24 mouse cellular contexts compared by ENCODE assay signal in the genomic region with DNA sequence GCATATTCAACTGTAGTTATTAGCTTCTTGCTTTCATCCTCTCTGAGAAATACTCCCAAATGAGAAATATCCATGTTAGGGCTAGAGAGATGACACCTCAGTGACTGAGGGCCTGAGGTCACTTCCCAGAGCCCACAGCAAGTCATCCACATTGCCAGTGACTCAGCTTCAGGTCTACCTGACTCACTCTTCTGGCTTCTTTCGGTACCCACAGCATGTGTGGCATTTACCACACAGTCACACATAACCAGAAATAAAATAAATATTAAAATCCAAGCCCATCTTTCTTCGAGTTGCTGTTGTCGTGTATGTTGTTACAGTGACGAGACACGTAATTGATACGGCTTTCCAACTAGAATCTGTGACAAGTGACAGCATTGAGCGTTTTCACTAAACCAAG. TPM values are rescaled to one million over a fixed set of nuclear protein-coding genes. Genes with fewer than 3 reads are reported as not detected.
DNase-seq lines count a peak whose midpoint lies in the region; ATAC-seq and TF ChIP-seq lines count a peak whose summit lies in the region.
"Had no signal": no experiment of that assay in that cellular context is flagged by ENCODE, and none has a peak within 500 bp of the region (broad histone marks: within the 10 kb centered on the region; RNA-seq: fewer than 3 reads in every experiment).

No protein-coding gene starts in this region.

- H3K36me3 ChIP-seq in myocyte (ENCODE audit: control insufficient read depth, insufficient read depth), result no peaks in the 10 kb centered on the region
- H3K36me3 ChIP-seq: embryonic facial prominence, embryonic 15.5 days; forebrain, embryonic 12.5 days; G1E; heart, embryonic 12.5 days; hindbrain, embryonic 10.5 days had no signal

- H3K27me3 ChIP-seq in Patski (no peaks in the 10 kb centered on the region), myocyte (ENCODE audit: control insufficient read depth, insufficient read depth, insufficient read length) (no peaks in the 10 kb centered on the region)
- H3K27me3 ChIP-seq: embryonic facial prominence, embryonic 15.5 days; forebrain, embryonic 12.5 days; heart, embryonic 12.5 days had no signal

- no peaks in the 10 kb centered on the region for H3K79me2 ChIP-seq in myocyte (ENCODE audit: control insufficient read depth, insufficient read depth)

- in situ Hi-C loops in Patski (cut with MboI; ENCODE audit: low pct_unique_long_range_greater_than_20kb), result no loop called here

- H3ac ChIP-seq in myocyte (ENCODE audit: control insufficient read depth, insufficient read length), result no peak overlapping the region

- POLR2A ChIA-PET in Patski (lab: Charles Lee), result interaction anchor here (0.7 kb wide), 1 partner anchor 24 kb away, joined by 5 read pairs; no protein-coding TSS in a partner anchor

- DNase-seq in CD4-positive, CD25-positive, alpha-beta regulatory T cell, adult 2 months (ENCODE audit: low read depth, low spot score), result peak; percentile 33
- peak; percentile 58 for DNase-seq in CD4-positive helper T cell, adult 2 months (ENCODE audit: low read depth, low spot score)
- no peak for DNase-seq in Patski (ENCODE audit: low read depth, low spot score)
- no peak for DNase-seq in testis, postnatal 10 days (ENCODE audit: low spot score)
- no peak for DNase-seq in cerebellum, postnatal 36 days
- DNase-seq: adrenal gland, adult 2 months; adrenal gland, postnatal 25 days; cerebellum, adult 18-20 months; cerebellum, adult 9-11 months; embryo, embryonic 11 days; gastrocnemius, postnatal 25 days had no signal

- no peak overlapping the region for H3K4me3 ChIP-seq in myocyte
- H3K4me3 ChIP-seq: embryonic facial prominence, embryonic 15.5 days; forebrain, embryonic 12.5 days; heart, embryonic 12.5 days; hindbrain, embryonic 10.5 days had no signal

- no peak for ATAC-seq in CD4-positive, CD25-positive, alpha-beta regulatory T cell, adult 4 months
- ATAC-seq in Patski, result peak; percentile 75
- no peak for ATAC-seq in frontal cortex, adult (ENCODE audit: low TSS enrichment)
- ATAC-seq: forebrain, embryonic 16.5 days; intestine, embryonic 16.5 days had no signal

- peak overlapping the region; percentile 82 for H3K4me2 ChIP-seq in myocyte (ENCODE audit: low read depth)
- H3K4me2 ChIP-seq: embryonic facial prominence, embryonic 15.5 days; forebrain, embryonic 12.5 days; heart, embryonic 12.5 days; hindbrain, embryonic 14.5 days had no signal

- TF ChIP-seq POLR2A in myocyte (IDR thresholded peaks at IDR 0.05; ENCODE audit: insufficient read length, low read depth), result no peak

- CTCF ChIA-PET in Patski (lab: Charles Lee), result interaction anchor here (0.8 to 1.3 kb wide), 2 partner anchors 12 to 30 kb away, joined by 3 read pairs; no protein-coding TSS in a partner anchor

- no peak for TF ChIP-seq CTCF in Patski (IDR thresholded peaks at IDR 0.05)

TF ChIP-seq in myocyte, 11 proteins besides CTCF, POLR2A, EP300 and RAD21:
- no peak for TF ChIP-seq TCF3 (IDR thresholded peaks at IDR 0.05; ENCODE audit: insufficient read length, low read depth)
- TF ChIP-seq MAX (IDR thresholded peaks at IDR 0.05; ENCODE audit: low read depth), result no peak
- no peak for TF ChIP-seq REST (IDR thresholded peaks at IDR 0.05; ENCODE audit: insufficient read depth, insufficient read length)
- no peak for TF ChIP-seq POLR2AphosphoS2 (IDR thresholded peaks at IDR 0.05; ENCODE audit: insufficient read length, low read depth)
- TF ChIP-seq E2F4 (IDR thresholded peaks at IDR 0.05; ENCODE audit: insufficient read depth), result no peak
- TF ChIP-seq CEBPB (IDR thresholded peaks at IDR 0.05; ENCODE audit: insufficient read depth, poor library complexity, severe bottlenecking), result peak; percentile 12; the same call in 1 of the 2 replicates
- TF ChIP-seq MYOD1 (IDR thresholded peaks at IDR 0.05; ENCODE audit: control insufficient read depth in 1 of 3, insufficient read length in 2 of 3, low read depth in 2 of 3), result peak in 1 of 3 experiments; percentile 44
- TF ChIP-seq TCF12 (IDR thresholded peaks at IDR 0.05; ENCODE audit: insufficient read depth, poor library complexity, severe bottlenecking), result no peak
- TF ChIP-seq MYOG (IDR thresholded peaks at IDR 0.05; ENCODE audit: control insufficient read depth in 1 of 3, insufficient read depth in 1 of 3, insufficient read length in 2 of 3, low read depth in 2 of 3), result no peak
- TF ChIP-seq SRF (IDR thresholded peaks at IDR 0.05; ENCODE audit: control insufficient read depth, insufficient read length, low read depth), result no peak
- TF ChIP-seq USF1 (IDR thresholded peaks at IDR 0.05; ENCODE audit: low read depth), result no peak

RNA-seq across cellular contexts. Expression of a gene that starts 33.8 kb away (rescaled TPM):
- polyA plus RNA-seq in CD4-positive, CD25-positive, alpha-beta regulatory T cell, adult 4 months (2017; shearing (Covaris generic)), result 100 to 1,000 TPM; 309 to 452 TPM
- polyA plus RNA-seq in Patski (2021) (not detected), myocyte (2012; fragmentation: generic; extraction: Trizol) (2.2 TPM)
- polyA plus RNA-seq: forebrain, embryonic 12.5 days; forebrain, embryonic 16.5 days; G1E; heart, embryonic 12.5 days; hindbrain, embryonic 10.5 days; hindbrain, embryonic 14.5 days; intestine, embryonic 16.5 days had no signal

RNA-seq across cellular contexts. Expression of a gene that starts 56.1 kb away (rescaled TPM):
- polyA plus RNA-seq in CD4-positive, CD25-positive, alpha-beta regulatory T cell, adult 4 months (2017; shearing (Covaris generic)), result not detected
- polyA plus RNA-seq in Patski (2021), result not detected
- polyA plus RNA-seq in myocyte (2012; fragmentation: generic; extraction: Trizol), result not detected
- polyA plus RNA-seq: embryonic facial prominence, embryonic 11.5 days; embryonic facial prominence, embryonic 15.5 days; forebrain, embryonic 16.5 days; G1E; heart, embryonic 12.5 days; heart, embryonic 16.5 days; hindbrain, embryonic 10.5 days; hindbrain, embryonic 14.5 days; intestine, embryonic 16.5 days had no signal

Comparison
In these comparisons a context has a peak if more than half of its experiments do, and no peak if none do; other contexts are left out.
1. DNase-seq: peak in CD4-positive, CD25-positive, alpha-beta regulatory T cell, adult 2 months (single experiment) and CD4-positive helper T cell, adult 2 months (single experiment); none in Patski (single experiment), testis, postnatal 10 days (single experiment) and cerebellum, postnatal 36 days (0 of 2).
2. RNA of a gene that starts 33.8 kb away (polyA plus RNA-seq): 309 to 452 TPM in CD4-positive, CD25-positive, alpha-beta regulatory T cell, adult 4 months; 2.2 TPM in myocyte (single experiment) and not detected in Patski (single experiment); every median in the first group is over 10 times any median in the second.